Mouse (Mus musculus) CD4-positive naive resting alpha-beta T cell, adult 57 days (primary cell): Measurements from ENCODE around the gene Sh3rf3. TPM values are rescaled to one million over a fixed set of nuclear protein-coding genes. Genes with fewer than 3 reads are reported as not detected.

Experiments
- total RNA-seq: library from RNA; stranded (reverse); gene quantifications from one replicate; pipeline ENCODE4 v1.2.4, GENCODE M21; 2023

Sh3rf3 gene
- total RNA-seq: not detected

DNA sequence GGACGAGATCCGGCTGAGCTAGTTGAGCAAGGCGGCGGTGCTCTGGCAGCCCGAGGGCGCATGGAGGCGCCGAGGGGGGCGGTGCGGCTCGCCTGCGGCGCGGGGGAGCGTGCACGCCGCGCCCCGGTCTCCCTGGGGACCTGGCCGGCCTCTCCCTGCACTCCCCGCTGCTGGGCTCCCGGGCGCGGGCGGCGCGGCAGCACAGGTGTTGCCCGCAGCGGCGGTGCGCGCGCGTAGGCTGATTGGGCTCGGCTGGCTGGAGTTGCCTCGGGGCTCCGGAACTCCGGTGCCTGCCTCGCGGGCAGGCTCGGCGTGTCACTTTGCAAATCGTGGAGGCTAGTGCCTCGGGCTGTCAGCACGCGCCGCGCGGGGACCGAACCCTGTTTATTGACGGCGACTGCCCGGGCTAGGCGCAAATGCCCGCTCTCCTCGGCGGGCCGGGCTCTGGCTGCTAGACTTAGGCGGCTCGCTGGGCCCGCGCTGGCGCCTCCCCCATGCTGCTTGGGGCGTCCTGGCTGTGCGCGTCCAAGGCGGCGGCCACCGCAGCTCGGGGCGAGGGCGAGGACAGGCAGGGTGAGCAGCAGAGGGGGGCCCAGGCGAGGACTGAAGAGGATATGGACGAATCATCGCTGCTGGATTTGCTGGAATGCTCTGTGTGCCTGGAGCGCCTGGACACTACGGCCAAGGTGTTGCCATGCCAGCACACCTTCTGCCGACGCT, at the start of gene Sh3rf3:
TSS of gene Sh3rf3 (plus strand) at position 279 of the 720 bp plus-strand sequence.

Other genes with a start within 250 kb of the Sh3rf3 start
- 0.15 TPM for gene Edar, start 137.7 kb upstream of the Sh3rf3 start, total RNA-seq
- not detected for gene Gm17542, start 95.1 kb upstream of the Sh3rf3 start, total RNA-seq